Mouse (Mus musculus) naive thymus-derived CD4-positive, alpha-beta T cell, adult 2 months (primary cell): ENCODE measurements around the gene Tcstv1.
"Not testable (repeated sequence)": the region's sequence is repeated elsewhere in the genome, so short reads cannot be mapped to it uniquely, and the experiment has no call there.

ENCODE experiments used
- DNase-seq: peaks from one replicate; pipeline ENCODE4 v3.0.0-alpha.2; 2011; ENCODE audit warnings: low read depth

The Tcstv1 gene

GRCm38 (mm10) chr13:119894685-119895084, at the start of gene Tcstv1:
Gene Tcstv1, minus strand, starts transcription at chr13:119894785.
- not testable (repeated sequence) for DNase-seq

GRCm38 (mm10) chr13:119929172-119929571, 34.6 kb upstream of the Tcstv1 start, which contains the start of gene Gm21761:
Gene Gm21761, minus strand, starts transcription at chr13:119929272.
- not testable (repeated sequence) for DNase-seq

GRCm38 (mm10) chr13:119924597-119925340, 30.2 kb upstream of the Tcstv1 start:
- not testable (repeated sequence) for DNase-seq

- DNase-seq, result not testable (repeated sequence)
Measured at GRCm38 (mm10) chr13:119916966-119917722, 22.6 kb upstream of the Tcstv1 start.

DNA sequence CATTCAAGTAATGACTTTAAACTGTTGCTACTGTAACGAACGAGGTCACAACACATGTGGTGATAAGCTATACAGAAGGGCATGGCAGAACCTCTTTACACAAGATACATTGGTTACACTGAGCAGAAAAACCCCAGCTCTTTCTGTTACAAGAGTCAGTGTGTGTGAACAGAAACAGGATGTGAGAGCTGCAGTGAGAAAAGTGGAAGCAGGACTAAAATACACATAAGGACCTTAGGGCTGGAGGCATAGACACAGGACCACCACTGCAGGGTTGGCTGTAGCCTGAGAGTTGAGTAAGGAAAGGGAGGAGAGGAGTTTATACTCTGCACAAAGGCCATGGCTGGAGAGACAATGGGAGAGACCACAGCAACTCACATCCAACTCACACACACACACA, 21.9 kb upstream of the Tcstv1 start:
- not testable (repeated sequence) for DNase-seq

DNA sequence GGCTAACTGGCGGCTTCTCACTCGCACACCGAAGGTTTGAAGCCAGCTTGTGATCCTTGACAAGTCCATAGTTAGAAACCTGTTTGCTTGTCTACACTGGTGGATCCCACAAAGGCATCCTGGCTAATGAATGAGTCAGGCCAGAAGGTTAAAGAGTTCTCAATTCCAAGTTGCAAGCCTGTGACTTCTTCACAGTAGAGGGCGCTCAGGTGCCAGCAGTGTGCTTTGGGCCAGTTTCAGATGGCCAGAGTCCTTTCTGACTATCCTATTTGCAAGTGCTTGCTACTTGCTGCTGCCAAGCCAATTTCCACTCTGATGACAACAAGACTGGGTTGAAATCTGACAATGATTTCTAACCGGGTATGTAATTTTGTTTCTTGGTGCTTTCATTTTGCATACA, 4.0 kb upstream of the Tcstv1 start:
- not testable (repeated sequence) for DNase-seq

- not testable (repeated sequence) for DNase-seq
Measured at GRCm38 (mm10) chr13:119886896-119887295, 7.7 kb downstream of the Tcstv1 start.

GRCm38 (mm10) chr13:119864395-119864999, 30.1 kb downstream of the Tcstv1 start:
- not testable (repeated sequence) for DNase-seq

DNA sequence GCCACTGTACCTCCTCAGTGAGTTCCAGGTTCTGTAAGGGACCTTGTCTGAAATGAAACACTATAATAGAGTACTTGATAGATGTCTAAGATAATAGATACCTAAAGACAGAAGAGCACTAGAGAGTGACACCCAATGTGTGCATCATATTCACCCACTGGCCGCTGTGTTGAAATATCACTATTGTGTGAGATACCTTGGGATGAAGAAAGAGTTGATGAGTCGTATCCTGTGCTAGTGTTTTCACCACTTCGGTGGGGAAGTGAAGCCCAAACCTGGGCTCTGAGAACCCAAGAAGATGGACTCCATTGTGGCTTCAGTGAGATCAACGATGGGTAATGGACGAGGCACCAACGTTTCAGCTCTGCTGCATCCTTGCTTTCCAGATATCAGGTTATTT, 32.2 kb downstream of the Tcstv1 start:
- not testable (repeated sequence) for DNase-seq
